Comparison of ENCODE assay signal across 8 mouse cellular contexts in genomic region chr17:45685171-45686092, GRCm38 (mm10). TPM values are rescaled to one million over a fixed set of nuclear protein-coding genes. Genes with fewer than 3 reads are reported as not detected.
DNase-seq lines count a peak whose midpoint lies in the region; ATAC-seq and TF ChIP-seq lines count a peak whose summit lies in the region.

No protein-coding gene starts in this region.

- H3K4me1 ChIP-seq in embryonic fibroblast, embryonic 13.5 days (ENCODE audit: control insufficient read depth, insufficient read depth, low read length) = no peaks in the 10 kb centered on the region
- H3K4me1 ChIP-seq in spleen, adult 2 months (ENCODE audit: control insufficient read depth, insufficient read depth, insufficient read length) = peaks cover 11% of the 10 kb centered on the region; the same call in 1 of the 2 replicates

- peak; percentile 7 for TF ChIP-seq POLR2A in embryonic fibroblast, embryonic 13.5 days (IDR thresholded peaks at IDR 0.05; ENCODE audit: low read depth, low read length)
- no peak for TF ChIP-seq POLR2A in spleen, adult 2 months (IDR thresholded peaks at IDR 0.05; ENCODE audit: low read depth, low read length)

- DNase-seq in cerebellum, adult 9-11 months = no peak
- peak; percentile 71 for DNase-seq in adrenal gland, postnatal 14 days
- peak; percentile 51 to 64 for DNase-seq in heart, postnatal 14 days
- DNase-seq in left cerebral cortex, adult 8-10 months (ENCODE audit: low spot score in 2 of 2) = peak; percentile 36 to 38
- peak in 1 of 2 experiments; percentile 29 for DNase-seq in spleen, adult 2 months (ENCODE audit: low read depth in 1 of 2, low spot score in 2 of 2)

- intact Hi-C loops in heart, postnatal 14 days (cut with DNase I) = no loop called here

- peak overlapping the region; percentile 80 for H3K4me3 ChIP-seq in embryonic fibroblast, embryonic 13.5 days (ENCODE audit: insufficient read depth, low read length)
- H3K4me3 ChIP-seq in spleen, adult 2 months (ENCODE audit: extremely low read depth, insufficient read depth, insufficient read length) = peak overlapping the region; percentile 80

- H3K27ac ChIP-seq in embryonic fibroblast, embryonic 13.5 days (ENCODE audit: insufficient read depth, low read length) = no peak overlapping the region
- peak overlapping the region; percentile 21; the same call in 1 of the 2 replicates for H3K27ac ChIP-seq in spleen, adult 2 months (ENCODE audit: insufficient read depth, low read length)

- 0 out of 2 replicates have a peak, but pooled peaks cover 3% of the 10 kb centered on the region for H3K27me3 ChIP-seq in spleen, adult 2 months (ENCODE audit: control insufficient read depth, insufficient read depth, low read length)

- WGBS in spleen, adult 2 months = 3% methylated on average over 58 of the region's 58 CpGs

- TF ChIP-seq CTCF in embryonic fibroblast, embryonic 13.5 days (IDR thresholded peaks at IDR 0.05; ENCODE audit: borderline replicate concordance, insufficient read depth, low read length) = no peak
- no peak for TF ChIP-seq CTCF in spleen, adult 2 months (IDR thresholded peaks at IDR 0.05; ENCODE audit: extremely low read depth, insufficient read depth, insufficient read length, insufficient replicate concordance)

- no peaks in the 10 kb centered on the region for H3K36me3 ChIP-seq in spleen, adult 2 months (ENCODE audit: control insufficient read depth, insufficient read depth, low read length)

- ATAC-seq in cerebellum, adult (ENCODE audit: insufficient number of reproducible peaks, low FRiP score, low TSS enrichment) = peak; percentile 64
- peak; percentile 58 for ATAC-seq in megakaryocyte-erythroid progenitor cell, adult 5-6 weeks (replicated peaks; ENCODE audit: low FRiP score, low TSS enrichment, poor library complexity, severe bottlenecking)

RNA-seq across cellular contexts. Expression of gene Mrpl14, which starts 0.7 kb away (rescaled TPM):
- 119 and 122 TPM in 2 replicates for total RNA-seq in adrenal gland, postnatal 14 days (2021)
- 38.9 and 39.0 TPM in 2 replicates for polyA plus RNA-seq in embryonic fibroblast, embryonic 13.5 days (2011; ENCODE audit: insufficient read length, low read depth, missing spikeins)
- total RNA-seq in heart, postnatal 14 days (2021) = 100 to 1,000 TPM; 116 to 123 TPM
- 10 to 100 TPM; 40.5 to 45.5 (median 42.1) TPM for total RNA-seq in left cerebral cortex, adult 8-10 months (2022)
- 79.0 and 88.9 TPM in 2 replicates for total RNA-seq in megakaryocyte-erythroid progenitor cell, adult 5-6 weeks (2014; fragmentation: Nextera tagmentation)
- 9.7 and 14.4 TPM in 2 replicates for total RNA-seq in megakaryocyte-erythroid progenitor cell, adult 5-6 weeks (2017)
- polyA plus RNA-seq in spleen, adult 2 months (2012; rRNA removed) = 54.1 and 81.9 TPM in 2 replicates

RNA-seq across cellular contexts. Expression of gene Tmem63b, which starts 1.3 kb away (rescaled TPM):
- 45.4 and 48.1 TPM in 2 replicates for total RNA-seq in adrenal gland, postnatal 14 days (2021)
- 42.8 and 54.0 TPM in 2 replicates for polyA plus RNA-seq in embryonic fibroblast, embryonic 13.5 days (2011; ENCODE audit: insufficient read length, low read depth, missing spikeins)
- 10 to 100 TPM; 78.4 to 81.2 TPM for total RNA-seq in heart, postnatal 14 days (2021)
- 100 to 1,000 TPM; 157 to 171 (median 165) TPM for total RNA-seq in left cerebral cortex, adult 8-10 months (2022)
- total RNA-seq in megakaryocyte-erythroid progenitor cell, adult 5-6 weeks (2014; fragmentation: Nextera tagmentation) = 19.3 and 21.1 TPM in 2 replicates
- 10.2 and 14.3 TPM in 2 replicates for total RNA-seq in megakaryocyte-erythroid progenitor cell, adult 5-6 weeks (2017)
- polyA plus RNA-seq in spleen, adult 2 months (2012; rRNA removed) = 27.4 and 30.3 TPM in 2 replicates

RNA-seq across cellular contexts. Expression of gene Capn11, which starts 26.3 kb away (rescaled TPM):
- 0.11 and 0.49 TPM in 2 replicates for total RNA-seq in adrenal gland, postnatal 14 days (2021)
- not detected in 2 replicates for polyA plus RNA-seq in embryonic fibroblast, embryonic 13.5 days (2011; ENCODE audit: insufficient read length, low read depth, missing spikeins)
- total RNA-seq in heart, postnatal 14 days (2021) = under 1 TPM; 0.81 to 0.98 TPM
- 1 to 10 TPM in 1 of 4 experiments, under 1 TPM in 2, not detected in 1; 0.43 to 1.7 (median 0.54) TPM for total RNA-seq in left cerebral cortex, adult 8-10 months (2022)
- total RNA-seq in megakaryocyte-erythroid progenitor cell, adult 5-6 weeks (2014; fragmentation: Nextera tagmentation) = 0.98 TPM in 1 of 2 replicates, not detected in the other
- 0.15 TPM in 1 of 2 replicates, not detected in the other for total RNA-seq in megakaryocyte-erythroid progenitor cell, adult 5-6 weeks (2017)
- not detected in 2 replicates for polyA plus RNA-seq in spleen, adult 2 months (2012; rRNA removed)

RNA-seq across cellular contexts. Expression of gene 1600014C23Rik, which starts 48.2 kb away (rescaled TPM):
- total RNA-seq in adrenal gland, postnatal 14 days (2021) = not detected in 2 replicates
- polyA plus RNA-seq in embryonic fibroblast, embryonic 13.5 days (2011; ENCODE audit: insufficient read length, low read depth, missing spikeins) = not detected in 2 replicates
- under 1 TPM in 1 of 2 experiments, not detected in 1; 0.60 TPM for total RNA-seq in heart, postnatal 14 days (2021)
- 1 to 10 TPM in 1 of 4 experiments, under 1 TPM in 1, not detected in 2; 0.73 to 1.1 TPM for total RNA-seq in left cerebral cortex, adult 8-10 months (2022)
- total RNA-seq in megakaryocyte-erythroid progenitor cell, adult 5-6 weeks (2014; fragmentation: Nextera tagmentation) = not detected in 2 replicates
- total RNA-seq in megakaryocyte-erythroid progenitor cell, adult 5-6 weeks (2017) = not detected in 2 replicates
- polyA plus RNA-seq in spleen, adult 2 months (2012; rRNA removed) = not detected in 2 replicates
